In genomic region chr15:79357036-79357911, GRCm38 (mm10) we compare ENCODE assay signal across 8 mouse cellular contexts. TPM values are rescaled to one million over a fixed set of nuclear protein-coding genes. Genes with fewer than 3 reads are reported as not detected.
DNase-seq lines count a peak whose midpoint lies in the region; ATAC-seq lines count a peak whose summit lies in the region.

No protein-coding gene starts in this region.

- H3K9me3 ChIP-seq in forebrain, embryonic 14.5 days (replicated peaks; ENCODE audit: control insufficient read depth, low read length), result no peaks in the 10 kb centered on the region
- H3K9me3 ChIP-seq in hindbrain, embryonic 11.5 days (ENCODE audit: control insufficient read depth, low read length), result no peaks in the 10 kb centered on the region

- peak overlapping the region; percentile 38 for H3K4me3 ChIP-seq in forebrain, embryonic 14.5 days (ENCODE audit: low read depth, low read length)
- H3K4me3 ChIP-seq in hindbrain, embryonic 11.5 days (ENCODE audit: low read depth, low read length), result peak overlapping the region; percentile 34

- WGBS in forebrain, embryonic 14.5 days, result under 1% methylated on average over 57 of the region's 77 CpGs
- under 1% methylated on average over 72 of the region's 77 CpGs for WGBS in hindbrain, embryonic 11.5 days

- peaks cover 14% of the 10 kb centered on the region; the same call in 1 of the 2 replicates for H3K36me3 ChIP-seq in forebrain, embryonic 14.5 days (ENCODE audit: control insufficient read depth, insufficient read depth, low read length)
- H3K36me3 ChIP-seq in hindbrain, embryonic 11.5 days (ENCODE audit: control insufficient read depth, insufficient read depth, low read length), result no peaks in the 10 kb centered on the region

- ATAC-seq in forebrain, embryonic 14.5 days, result peak; percentile 86
- ATAC-seq in hindbrain, embryonic 11.5 days (ENCODE audit: low FRiP score), result peak; percentile 82

- DNase-seq in A20 (ENCODE audit: low read depth, low spot score), result peak; percentile 86
- peak; percentile 52 to 67 for DNase-seq in adrenal gland, adult 18-20 months (ENCODE audit: low spot score in 2 of 2)
- DNase-seq in forebrain, embryonic 14.5 days (ENCODE audit: low spot score), result peak; percentile 80
- peak; percentile 83 for DNase-seq in hindbrain, embryonic 11.5 days (ENCODE audit: low spot score)
- peak; percentile 45 to 49 for DNase-seq in layer of hippocampus, postnatal 36 days
- peak; percentile 86 to 92 for DNase-seq in lung, postnatal 4 days
- peak; percentile 71 for DNase-seq in ovary, postnatal 36 days (ENCODE audit: low spot score)
- DNase-seq in thymus, postnatal 25 days, result peak; percentile 79

- 0 out of 2 replicates have a peak, but pooled peaks cover 3% of the 10 kb centered on the region for H3K4me1 ChIP-seq in forebrain, embryonic 14.5 days (ENCODE audit: control insufficient read depth, insufficient read depth, low read length)
- H3K4me1 ChIP-seq in hindbrain, embryonic 11.5 days (replicated peaks; ENCODE audit: control insufficient read depth, insufficient read depth, low read length), result peaks cover 4% of the 10 kb centered on the region; the same call in 1 of the 2 replicates

- peaks cover 7% of the 10 kb centered on the region for H3K27me3 ChIP-seq in forebrain, embryonic 14.5 days (replicated peaks; ENCODE audit: control insufficient read depth, insufficient read depth, low read length)
- H3K27me3 ChIP-seq in hindbrain, embryonic 11.5 days (ENCODE audit: control insufficient read depth, insufficient read depth, low read length), result peaks cover 11% of the 10 kb centered on the region

- peak overlapping the region; percentile 74 for H3K4me2 ChIP-seq in forebrain, embryonic 14.5 days (ENCODE audit: low read length)
- H3K4me2 ChIP-seq in hindbrain, embryonic 11.5 days (replicated peaks; ENCODE audit: low read depth, low read length), result peak overlapping the region; percentile 65

- H3K27ac ChIP-seq in forebrain, embryonic 14.5 days (ENCODE audit: low read depth, low read length), result no peak overlapping the region
- H3K27ac ChIP-seq in hindbrain, embryonic 11.5 days (ENCODE audit: low read depth, low read length), result no peak overlapping the region

- H3K9ac ChIP-seq in forebrain, embryonic 14.5 days (ENCODE audit: low read length), result peak overlapping the region; percentile 59
- peak overlapping the region; percentile 8; the same call in 1 of the 2 replicates for H3K9ac ChIP-seq in hindbrain, embryonic 11.5 days (ENCODE audit: low read depth, low read length)

RNA-seq across cellular contexts. Expression of gene Maff, which starts 10.9 kb away (rescaled TPM):
- 10 to 100 TPM; 14.1 to 44.6 TPM for total RNA-seq in adrenal gland, adult 18-20 months (2021)
- polyA plus RNA-seq in forebrain, embryonic 14.5 days (2014; fragmentation: Nextera tagmentation; extraction: Ambion mirVana), result 0.72 and 1.6 TPM in 2 replicates
- polyA plus RNA-seq in hindbrain, embryonic 11.5 days (2014; fragmentation: Nextera tagmentation; extraction: Ambion mirVana), result 1.6 and 1.8 TPM in 2 replicates
- 1 to 10 TPM; 1.4 to 2.3 TPM for total RNA-seq in layer of hippocampus, postnatal 36 days (2021)

RNA-seq across cellular contexts. Expression of gene Pla2g6, which starts 29.1 kb away (rescaled TPM):
- total RNA-seq in adrenal gland, adult 18-20 months (2021), result 10 to 100 TPM; 25.3 to 26.5 TPM
- polyA plus RNA-seq in forebrain, embryonic 14.5 days (2014; fragmentation: Nextera tagmentation; extraction: Ambion mirVana), result 14.0 and 18.9 TPM in 2 replicates
- polyA plus RNA-seq in hindbrain, embryonic 11.5 days (2014; fragmentation: Nextera tagmentation; extraction: Ambion mirVana), result 18.0 and 20.4 TPM in 2 replicates
- 10 to 100 TPM; 22.3 to 23.1 TPM for total RNA-seq in layer of hippocampus, postnatal 36 days (2021)

RNA-seq across cellular contexts. Expression of gene Tmem184b, which starts 46.1 kb away (rescaled TPM):
- total RNA-seq in adrenal gland, adult 18-20 months (2021), result 10 to 100 TPM; 48.2 to 83.4 TPM
- polyA plus RNA-seq in forebrain, embryonic 14.5 days (2014; fragmentation: Nextera tagmentation; extraction: Ambion mirVana), result 20.3 and 30.6 TPM in 2 replicates
- polyA plus RNA-seq in hindbrain, embryonic 11.5 days (2014; fragmentation: Nextera tagmentation; extraction: Ambion mirVana), result 32.7 and 33.5 TPM in 2 replicates
- 10 to 100 TPM; 50.5 to 51.0 TPM for total RNA-seq in layer of hippocampus, postnatal 36 days (2021)

Comparison
In these comparisons a context has a peak if more than half of its experiments do, and no peak if none do; other contexts are left out.
1. RNA of gene Maff, which starts 10.9 kb away (total RNA-seq): 14.1 to 44.6 TPM in adrenal gland, adult 18-20 months; 1.4 to 2.3 TPM in layer of hippocampus, postnatal 36 days; every median in the first group is over 4 times any median in the second.
2. Peak in every context shown above with its lines, with median percentiles within 50 percentile points of each other: DNase-seq.